Mouse (Mus musculus): ENCODE measurements around the gene Pde4c.
A peak's percentile ranks its signal among the peaks of the same experiment; 100 is the strongest.

Pde4c gene

DNA sequence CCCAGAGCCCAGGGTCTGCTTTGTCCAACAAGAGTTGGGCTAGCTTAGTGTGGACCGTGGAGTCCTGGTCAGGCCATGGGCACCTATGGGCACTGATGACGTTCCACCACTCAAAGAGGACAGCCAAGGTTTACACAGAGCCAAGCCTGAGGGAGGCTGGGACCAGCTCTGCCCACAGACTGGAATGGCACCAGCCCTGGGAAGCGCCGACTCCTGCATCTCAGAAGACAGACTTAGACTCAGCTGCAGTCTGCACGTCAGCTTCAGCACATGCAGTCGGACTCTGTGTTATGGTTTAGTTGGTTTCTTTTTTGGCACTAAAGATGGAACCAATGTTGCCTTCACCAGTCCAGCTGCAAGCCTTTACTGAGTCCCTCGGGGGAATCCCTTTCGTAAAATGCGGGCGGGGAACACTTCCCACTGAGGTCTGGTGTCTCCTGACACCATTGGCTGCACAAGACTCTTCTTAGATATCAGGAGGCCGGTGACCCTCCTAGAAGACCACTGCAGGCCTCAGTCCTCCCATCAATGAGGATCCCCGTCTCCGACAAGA, 26.7 kb downstream of the Pde4c start:
- no peak for DNase-seq (ENCODE audit: low spot score in 2 of 2)

DNA sequence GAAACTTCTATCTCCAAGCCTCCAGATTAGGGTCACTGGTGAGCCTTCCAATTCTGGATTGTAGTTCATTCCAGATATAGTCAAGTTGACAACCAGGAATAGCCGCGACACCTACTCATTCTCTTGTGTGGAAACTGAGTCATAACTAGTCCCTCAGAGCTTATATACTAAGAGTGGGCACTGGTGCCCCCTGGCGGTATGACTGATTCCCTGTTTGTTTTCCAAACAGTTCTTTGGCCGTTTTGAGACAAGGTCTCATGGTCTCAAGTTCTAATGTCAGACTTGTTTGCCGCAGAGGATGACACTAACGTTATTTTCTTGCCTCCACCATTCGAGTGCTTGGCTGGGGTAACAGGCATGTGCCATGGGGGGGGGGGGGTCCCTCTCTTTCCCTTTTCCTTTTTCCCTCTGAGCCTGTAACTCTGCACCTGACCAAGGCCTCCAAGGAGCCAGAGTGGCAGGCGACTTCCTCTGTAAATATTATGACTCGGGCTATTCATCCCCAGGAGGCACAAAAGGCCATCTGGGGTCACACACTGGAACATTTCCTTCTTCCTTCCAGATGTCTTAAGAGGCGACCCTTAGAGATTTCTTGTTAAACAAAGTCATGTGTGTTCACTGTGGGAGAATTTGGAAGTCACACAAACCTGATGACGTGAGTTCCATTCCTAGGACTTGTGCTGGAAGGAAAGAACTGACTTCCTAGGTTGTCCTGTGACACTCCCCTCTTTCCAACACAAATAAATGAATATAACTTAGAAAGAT, 28.7 kb downstream of the Pde4c start:
- DNase-seq (ENCODE audit: low spot score in 2 of 2) = peak in 1 of 2 experiments; percentile 71

DNA sequence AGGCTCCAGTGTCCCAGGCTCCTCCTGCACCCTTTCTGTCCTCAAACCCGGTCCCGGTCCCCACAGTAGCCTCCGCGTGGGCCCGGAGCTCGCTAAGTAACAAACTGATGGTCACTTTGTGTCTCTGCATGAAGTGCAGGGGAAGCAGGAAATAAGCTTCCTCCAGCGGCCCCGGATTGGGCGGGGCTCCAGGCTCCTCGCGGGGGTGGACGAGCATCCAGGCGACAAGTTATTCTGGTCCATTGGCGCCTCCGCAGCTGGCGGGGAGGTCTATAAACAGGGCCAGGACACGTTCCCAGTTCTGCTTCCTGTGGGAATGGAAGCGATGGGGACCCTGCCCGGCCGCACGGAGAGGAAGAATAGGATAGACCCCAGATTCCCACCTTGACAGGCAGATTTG, 29.6 kb downstream of the Pde4c start:
- peak; percentile 59 to 85 for DNase-seq (ENCODE audit: low spot score in 2 of 2)

DNA sequence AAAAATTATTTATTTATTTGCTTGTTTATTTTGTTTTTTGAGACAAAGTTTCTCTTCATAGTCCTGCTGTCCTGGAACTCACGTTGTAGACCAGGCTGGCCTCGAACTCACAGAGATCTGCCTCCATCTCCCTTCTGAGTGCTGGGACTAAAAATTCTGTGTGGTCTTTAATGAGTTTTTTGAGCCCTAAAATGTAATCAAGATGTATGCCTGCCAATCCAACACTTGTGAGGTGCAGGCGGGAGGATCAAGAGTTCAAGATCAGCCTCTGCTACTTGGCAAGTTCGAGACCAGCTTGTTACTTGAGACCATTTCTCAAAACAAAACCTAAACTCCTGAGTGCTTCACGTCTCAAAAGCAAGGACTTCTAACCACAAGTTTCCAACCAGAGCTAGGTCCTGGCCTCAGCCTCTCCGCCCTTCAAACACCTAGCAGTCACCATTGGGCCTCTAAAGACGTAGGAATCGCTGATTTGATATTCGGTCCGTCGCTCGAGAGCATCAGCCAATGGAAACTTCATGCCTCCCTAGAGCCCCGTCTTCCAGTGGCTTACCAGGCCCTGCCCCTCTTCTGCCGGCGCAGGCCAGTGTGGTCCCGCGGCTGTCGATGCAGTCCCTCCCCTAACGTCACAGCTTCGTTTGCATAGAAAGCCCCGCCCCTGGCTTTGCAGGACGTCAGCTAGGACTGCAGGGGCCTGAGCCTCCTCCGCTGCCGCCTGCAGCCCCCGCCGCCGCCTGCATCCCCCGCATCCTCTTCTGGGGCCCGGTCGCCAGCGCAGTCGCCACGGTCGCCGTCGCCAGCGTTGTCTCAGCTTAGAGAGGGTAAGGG, 30.7 kb downstream of the Pde4c start, which contains the start of gene Rab3a:
Gene Rab3a (plus strand): TSS at position 637 of the 828 bp plus-strand sequence.
- peak; percentile 90 to 96 for DNase-seq (ENCODE audit: low spot score in 2 of 2)

DNA sequence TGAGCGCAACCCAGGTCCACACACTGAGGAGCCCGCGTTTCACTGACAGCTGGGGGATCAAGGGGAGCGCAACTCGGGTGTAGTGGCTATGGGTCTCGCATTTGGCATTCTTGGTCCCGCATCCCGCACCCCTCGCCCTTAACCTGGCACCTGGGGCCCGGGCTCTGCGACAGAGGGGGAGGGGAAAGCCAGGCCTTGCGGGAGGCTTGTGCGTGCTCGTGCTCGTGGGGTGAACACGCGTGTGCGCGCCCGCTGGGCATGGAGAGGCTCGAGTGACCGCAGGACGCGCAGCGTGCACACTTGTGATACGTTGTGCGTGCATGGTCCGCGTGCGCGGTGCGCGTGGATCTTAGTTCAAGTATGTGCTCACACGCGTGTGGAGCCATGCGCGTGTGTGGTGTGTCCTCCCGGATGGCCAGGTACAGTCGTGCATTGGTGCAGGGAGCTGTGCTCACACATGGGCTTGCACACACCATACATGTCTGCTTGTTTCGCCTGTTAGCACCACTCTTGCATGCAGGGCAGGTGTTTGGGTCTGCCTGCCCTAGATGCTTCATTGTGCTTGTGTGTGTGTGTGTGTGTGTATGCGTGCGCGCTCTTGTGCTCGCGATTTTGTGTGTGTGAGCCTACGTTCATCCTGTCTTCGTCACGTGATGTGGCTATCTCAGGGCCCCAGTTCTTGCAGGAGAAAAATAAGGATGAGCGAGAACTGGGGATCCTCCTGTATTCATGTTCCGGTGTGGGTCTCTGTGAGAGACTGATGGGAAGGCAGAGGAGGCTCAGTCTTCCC, 31.5 kb downstream of the Pde4c start:
- no peak for DNase-seq (ENCODE audit: low spot score in 2 of 2)

DNA sequence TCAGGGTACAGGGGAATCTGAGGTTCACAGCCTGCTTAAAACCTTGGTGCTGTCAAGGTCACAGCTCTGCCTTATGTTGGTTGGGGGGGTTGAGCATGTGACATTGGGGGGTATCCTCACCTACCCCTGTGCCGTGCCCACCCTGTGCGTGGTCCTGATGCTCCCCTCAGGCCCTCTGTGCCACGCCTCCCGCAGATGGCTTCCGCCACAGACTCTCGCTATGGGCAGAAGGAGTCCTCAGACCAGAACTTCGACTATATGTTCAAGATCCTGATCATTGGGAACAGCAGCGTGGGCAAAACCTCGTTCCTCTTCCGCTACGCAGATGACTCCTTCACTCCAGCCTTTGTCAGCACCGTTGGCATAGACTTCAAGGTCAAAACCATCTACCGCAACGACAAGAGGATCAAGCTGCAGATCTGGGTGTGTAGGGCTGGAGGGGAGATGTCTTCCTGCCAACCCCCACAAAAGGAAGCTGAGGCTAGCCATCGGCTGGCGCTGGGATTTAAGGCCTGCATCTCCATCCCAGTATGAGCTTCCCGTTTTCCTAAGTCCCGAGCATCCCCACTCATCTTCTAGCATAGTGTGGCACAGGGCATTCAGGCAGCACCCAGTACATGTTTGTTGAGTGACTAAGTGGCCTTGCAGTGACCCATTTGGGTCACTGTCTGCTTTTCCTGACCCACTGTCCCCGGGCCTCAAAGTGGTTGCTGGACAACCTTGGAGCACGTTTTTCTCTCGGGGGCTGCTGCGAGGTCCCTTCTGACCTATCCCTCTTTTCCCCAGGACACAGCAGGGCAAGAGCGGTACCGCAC, 32.3 kb downstream of the Pde4c start:
- no peak for DNase-seq (ENCODE audit: low spot score in 2 of 2)

DNA sequence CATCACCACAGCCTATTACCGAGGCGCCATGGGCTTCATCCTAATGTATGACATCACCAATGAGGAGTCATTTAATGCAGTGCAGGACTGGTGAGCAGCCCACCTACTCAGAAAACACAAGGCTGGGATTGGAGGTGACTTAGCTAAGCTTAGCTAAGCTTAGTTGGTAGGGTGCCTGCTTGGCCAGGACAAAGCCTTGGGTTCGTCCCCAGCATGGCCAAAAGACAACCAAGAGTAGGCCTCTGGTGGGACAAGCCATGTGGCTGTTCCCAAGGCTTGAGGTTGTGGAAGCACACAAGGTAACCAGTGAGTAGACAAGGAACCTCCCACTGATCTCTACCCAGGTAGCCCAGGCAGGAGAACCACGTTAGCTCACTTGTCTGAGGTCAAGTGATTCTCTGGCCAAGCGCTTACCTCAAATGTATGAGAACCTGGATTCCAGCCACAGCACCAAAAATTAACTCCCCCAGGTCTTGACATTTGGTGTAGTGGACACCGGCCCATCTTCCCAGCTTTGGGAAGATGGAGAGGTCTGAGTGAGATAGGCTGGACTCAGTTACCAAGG, 33.0 kb downstream of the Pde4c start:
- peak in 1 of 2 experiments; percentile 0 for DNase-seq (ENCODE audit: low spot score in 2 of 2)

DNA sequence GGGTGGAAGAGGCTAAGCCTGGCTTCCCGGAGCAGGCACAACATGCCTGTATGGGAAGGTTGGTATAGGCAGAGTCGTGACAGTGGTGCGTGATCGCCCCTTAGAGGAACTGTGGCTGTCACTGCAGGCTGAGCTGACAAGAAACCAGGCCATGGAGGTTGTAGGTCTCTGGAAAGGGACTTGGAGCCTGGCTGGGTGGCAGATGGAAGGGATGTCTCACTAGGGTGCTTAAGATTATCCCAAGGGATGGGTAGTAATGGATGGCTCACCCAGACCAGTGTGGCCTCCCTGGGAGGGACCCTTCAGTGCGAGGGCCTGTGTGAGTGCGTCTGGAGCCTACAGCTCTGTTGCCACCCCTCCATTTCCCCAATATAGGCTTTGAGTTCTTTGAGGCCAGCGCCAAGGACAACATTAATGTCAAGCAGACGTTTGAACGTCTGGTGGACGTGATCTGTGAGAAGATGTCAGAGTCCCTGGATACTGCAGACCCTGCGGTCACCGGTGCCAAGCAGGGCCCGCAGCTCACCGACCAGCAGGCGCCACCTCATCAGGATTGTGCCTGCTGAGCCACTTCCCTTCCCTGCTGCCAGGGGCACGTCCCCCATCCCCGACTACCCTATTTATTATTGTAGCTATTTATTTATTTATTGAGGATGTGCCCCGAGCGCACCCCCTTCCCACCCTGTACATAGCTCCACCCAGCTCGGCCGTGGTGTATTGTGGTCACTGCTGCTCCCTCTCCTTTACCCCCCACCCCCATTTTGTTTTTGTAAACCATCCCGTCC, 34.2 kb downstream of the Pde4c start:
- peak in 1 of 2 experiments; percentile 2 for DNase-seq (ENCODE audit: low spot score in 2 of 2)

DNA sequence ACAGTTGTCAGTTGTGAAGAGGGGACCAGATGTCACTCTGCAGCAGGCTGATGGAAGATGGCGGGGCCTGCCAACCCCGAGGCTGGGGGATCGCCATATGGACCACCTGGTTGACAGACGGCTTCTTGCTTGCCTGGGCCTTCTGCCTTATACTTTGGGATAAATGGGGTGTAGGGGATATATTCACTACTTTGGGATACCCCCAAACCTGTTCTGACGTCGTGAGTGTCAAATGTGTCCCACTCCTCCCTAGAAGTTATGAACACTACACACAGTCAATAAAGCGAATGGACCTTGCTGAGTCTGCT, 34.7 kb downstream of the Pde4c start:
- DNase-seq (ENCODE audit: low spot score in 2 of 2) = no peak

DNA sequence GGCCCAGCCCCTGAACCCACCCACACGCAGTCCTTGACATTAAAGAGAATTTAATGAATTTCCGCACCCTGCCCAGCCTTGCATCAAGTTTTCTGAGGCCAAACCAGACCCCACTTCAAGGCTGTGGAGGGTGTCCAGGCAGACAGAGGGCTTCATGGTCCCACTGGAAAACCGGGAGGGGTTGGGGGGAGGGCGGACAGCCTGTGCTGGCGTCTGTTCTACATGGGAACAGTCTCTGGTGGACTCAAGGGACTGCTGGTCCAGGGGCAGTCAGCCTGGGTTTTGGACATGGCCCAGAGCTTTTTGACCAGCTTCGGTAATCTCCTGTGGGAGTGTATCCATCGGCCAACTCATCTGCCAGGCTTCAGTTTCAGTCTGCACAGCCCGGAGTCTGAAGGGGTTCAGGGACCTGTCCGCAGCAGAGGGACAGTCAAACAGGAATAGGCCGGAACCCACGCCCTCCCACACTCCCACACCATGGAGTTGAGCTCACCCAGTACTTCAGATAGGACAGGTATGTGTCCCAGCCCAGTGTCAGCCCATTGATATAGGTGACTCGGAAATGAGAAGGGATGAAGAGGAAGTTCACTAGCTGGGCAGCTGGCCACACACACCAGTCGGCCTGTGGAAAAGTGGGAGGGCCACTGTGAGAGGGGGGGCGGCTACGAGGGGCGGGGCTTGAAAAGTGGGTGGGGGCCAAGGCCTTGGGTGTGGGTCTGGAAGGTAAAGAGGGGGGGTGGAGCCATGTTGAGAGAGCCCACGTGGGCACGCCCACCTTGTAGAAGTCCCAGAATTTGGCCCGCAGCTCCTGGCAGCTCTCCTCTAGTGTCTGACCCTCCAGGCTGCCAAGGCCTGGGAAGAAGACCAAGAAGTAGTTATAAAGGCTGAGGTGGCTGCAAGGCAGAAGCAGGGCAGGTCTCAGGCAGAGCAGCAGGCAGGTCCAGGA, 35.4 kb downstream of the Pde4c start:
- DNase-seq (ENCODE audit: low spot score in 2 of 2) = peak in 1 of 2 experiments; percentile 18

DNA sequence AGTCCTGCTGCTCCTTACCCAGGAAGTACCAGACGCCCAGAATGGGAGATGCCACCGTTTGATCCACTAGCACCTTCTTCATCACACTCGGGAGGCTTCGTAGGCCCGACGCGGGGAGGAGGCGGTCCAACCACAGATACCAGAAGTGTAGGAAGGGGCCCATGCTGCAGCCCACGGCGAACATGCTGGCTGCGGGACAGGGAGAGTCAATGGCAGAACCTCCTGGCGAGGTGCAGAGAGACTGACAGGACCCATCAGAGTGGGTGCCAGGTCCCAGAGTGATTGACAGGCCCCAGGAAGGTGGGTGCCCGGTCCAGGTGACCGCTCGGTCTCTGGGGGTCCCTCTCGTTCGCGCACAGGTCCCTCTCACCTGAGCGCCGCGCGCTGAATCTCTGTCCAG, 36.8 kb downstream of the Pde4c start:
- no peak for DNase-seq (ENCODE audit: low spot score in 2 of 2)

DNA sequence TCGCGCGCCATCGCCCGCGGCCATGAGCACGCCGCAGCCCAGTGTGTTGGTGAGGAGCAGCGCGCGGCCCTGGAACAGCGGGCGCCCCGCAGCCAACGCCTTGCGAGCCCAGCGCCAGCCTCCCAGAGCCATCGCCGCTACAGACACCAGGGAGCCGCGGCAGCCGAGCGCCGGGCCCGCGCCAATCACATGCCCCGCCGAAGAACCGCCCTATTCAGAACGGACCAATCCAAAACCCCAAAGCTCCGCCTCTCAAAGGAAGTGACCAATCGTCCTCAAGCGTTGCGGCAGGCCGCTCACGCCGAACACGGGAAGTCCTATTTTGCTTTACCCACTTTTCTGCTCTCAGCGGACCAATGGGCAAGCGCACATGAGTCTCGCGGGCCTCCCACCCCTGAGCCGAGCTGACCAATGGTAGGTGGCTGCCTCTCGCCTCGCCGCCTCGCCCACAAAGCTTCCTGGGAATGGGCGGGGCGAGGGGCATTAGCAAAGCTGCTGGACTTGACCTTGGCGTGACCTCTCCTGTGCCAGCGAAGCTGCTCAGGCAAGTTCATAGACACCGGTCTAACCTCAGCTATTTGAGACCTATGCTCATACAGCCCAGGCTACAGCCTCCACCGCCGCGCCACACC, 37.4 kb downstream of the Pde4c start, which contains the start of gene Mpv17l2:
Gene Mpv17l2 (minus strand): TSS at position 172 of the 632 bp plus-strand sequence.
- DNase-seq (ENCODE audit: low spot score in 2 of 2) = peak; percentile 90 to 95

DNA sequence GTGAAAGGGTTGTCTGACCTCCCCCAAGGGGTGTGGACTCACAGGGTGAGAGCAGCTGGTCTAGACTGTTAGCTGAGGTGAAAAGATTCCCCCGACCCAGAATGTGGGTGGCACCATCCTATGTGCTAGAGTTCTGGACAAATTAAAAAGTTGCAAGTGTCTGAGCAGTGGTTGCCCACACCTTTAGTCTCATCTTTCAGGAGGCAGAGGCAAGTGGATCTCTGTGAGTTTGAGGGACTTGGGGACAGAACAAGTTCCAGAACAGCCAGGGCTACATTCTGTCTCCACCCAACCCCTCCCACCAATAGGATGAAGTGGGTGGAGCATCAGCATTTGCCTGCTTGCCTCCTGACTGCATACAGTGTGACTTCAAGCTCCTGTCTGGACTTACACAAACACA, 38.6 kb downstream of the Pde4c start:
- DNase-seq (ENCODE audit: low spot score in 2 of 2) = no peak

DNA sequence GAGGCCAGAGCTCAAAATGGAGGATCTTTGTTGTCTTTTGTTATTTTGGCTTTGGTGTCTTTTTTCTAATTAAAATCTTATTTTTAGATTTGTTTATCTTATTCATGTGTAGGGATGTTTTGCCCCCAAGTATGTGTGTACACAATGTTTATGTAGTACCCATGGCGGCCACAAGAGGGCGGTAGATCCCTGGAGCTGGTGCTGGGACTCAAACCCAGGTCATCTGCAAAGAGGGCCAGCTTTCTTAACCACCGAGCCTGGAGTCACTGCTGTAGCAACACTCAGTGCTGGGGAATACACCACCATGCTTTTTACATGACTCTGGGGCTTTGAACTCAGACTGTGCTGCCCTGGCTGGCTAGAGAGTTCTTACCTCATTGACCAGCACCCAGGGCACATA, 39.8 kb downstream of the Pde4c start:
- DNase-seq (ENCODE audit: low spot score in 2 of 2) = no peak

DNA sequence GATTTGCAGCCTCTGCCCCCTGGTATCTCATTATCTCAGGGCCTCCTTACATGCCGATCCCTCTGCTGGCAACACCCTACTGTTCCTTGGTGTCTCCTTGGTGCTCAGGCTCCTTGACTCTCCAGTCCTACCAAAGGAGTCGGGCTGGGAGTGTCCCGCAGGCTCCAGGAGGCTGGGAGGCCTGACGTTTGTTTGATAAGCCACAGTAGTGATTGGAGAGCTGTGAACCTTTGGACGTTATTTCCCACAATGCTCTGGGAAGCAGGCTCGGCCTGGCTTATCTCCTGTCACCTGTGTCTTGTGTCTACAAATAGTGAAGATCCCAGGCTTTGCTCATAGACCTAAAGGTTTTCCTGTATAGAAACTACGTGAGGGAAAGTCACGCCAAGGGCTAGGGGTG, 40.5 kb downstream of the Pde4c start:
- no peak for DNase-seq (ENCODE audit: low spot score in 2 of 2)

DNA sequence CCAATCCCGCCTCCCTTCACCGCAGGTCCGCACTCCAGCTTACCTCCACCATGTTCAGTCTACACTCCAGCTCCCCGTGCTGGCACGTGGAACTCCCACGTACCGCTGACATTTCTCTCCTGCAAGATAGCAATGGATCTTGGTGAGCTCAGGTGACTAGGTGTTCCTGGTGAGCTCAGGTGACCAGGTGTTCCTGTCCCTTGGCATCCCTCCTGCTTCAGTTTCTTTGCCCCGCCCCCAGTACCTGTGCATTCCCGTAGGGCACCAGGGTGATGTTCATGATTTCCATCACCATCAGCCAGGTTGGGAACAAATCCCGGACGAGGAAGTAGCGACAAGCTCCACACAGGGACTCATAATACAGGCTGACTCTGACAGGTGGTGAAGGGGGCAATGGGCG, 41.2 kb downstream of the Pde4c start:
- DNase-seq (ENCODE audit: low spot score in 2 of 2) = no peak

DNA sequence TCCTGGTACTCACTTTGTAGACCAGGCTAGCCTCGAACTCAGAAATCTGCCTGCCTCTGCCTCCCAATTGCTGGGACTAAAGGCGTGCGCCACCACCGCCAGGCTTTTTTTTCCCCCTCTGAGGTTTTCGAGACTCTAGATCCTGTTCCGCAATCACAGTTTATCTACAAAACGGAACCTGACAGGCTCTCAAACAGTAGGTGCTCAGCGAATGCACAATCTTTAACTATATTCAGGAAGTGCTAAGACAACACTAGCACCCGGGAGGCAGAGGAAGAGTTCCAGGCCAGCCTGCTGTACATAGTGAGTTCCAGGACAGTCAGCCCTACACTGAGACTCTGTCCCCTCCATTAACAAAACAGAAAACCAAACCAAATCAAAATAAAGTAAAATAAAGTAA, 41.8 kb downstream of the Pde4c start:
- DNase-seq (ENCODE audit: low spot score in 2 of 2) = no peak

DNA sequence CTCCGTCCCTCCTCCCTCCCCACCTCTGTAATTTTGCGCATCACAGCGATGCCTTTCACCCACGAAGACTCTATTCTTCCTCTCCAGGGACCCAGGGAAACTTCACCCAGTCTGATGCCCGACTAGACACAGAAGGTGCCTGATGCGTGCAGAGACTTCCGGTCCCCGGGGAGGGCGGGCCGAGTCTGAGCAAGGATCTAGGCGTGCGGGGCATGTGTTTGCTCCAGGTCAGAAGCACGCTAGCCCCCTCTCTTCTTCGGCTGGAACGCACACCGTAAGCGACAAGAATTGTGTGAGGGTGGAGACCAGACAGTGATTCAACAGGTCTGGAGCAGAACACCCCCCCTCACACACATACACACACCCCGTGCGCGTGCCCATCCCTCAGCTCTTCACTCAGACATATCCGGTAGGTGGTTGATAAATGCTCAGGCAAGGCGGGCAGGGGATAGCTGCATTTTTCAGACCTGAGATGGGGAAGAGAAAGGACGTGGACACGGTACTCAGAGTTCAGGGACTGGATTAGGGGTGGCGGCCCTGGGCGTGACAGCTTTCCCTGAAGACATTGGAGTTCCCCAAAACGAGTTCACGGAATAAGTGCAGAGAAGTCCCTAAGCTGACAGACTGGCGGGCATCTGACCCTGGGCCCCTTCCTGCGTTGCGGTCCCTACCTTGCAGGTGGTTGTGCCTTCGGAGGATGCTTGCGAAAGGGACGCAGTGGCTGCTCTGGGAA, 42.5 kb downstream of the Pde4c start:
- DNase-seq (ENCODE audit: low spot score in 2 of 2) = no peak
